In the genomic region with DNA sequence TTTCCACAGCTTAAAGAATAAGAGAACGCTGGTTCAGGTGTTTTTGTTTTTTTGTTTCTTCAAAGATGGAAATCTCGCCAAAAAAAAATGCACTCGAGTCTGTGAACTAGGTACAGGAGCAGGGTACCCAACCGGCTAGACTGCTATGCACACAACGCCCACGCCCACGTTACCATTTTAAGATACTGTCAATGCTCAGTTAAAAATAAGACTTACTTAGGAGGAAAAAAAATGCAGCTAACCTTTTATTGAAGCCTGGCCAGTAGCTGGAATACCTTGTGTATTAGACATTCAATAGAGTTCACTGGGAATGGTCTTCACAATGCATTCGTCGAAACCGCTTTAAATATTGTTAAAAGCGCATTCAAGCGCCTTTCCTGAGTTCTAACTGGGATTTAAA, we compare ENCODE assay signal across 8 mouse cellular contexts. TPM values are rescaled to one million over a fixed set of nuclear protein-coding genes. Genes with fewer than 3 reads are reported as not detected.
DNase-seq lines count a peak whose midpoint lies in the region; ATAC-seq lines count a peak whose summit lies in the region.

No protein-coding gene starts in this region.

- no peak for ATAC-seq in liver, embryonic 11.5 days (replicated peaks; ENCODE audit: low FRiP score)
- no peak for ATAC-seq in megakaryocyte-erythroid progenitor cell, adult 5-6 weeks (replicated peaks; ENCODE audit: low FRiP score, low TSS enrichment, poor library complexity, severe bottlenecking)

- H3K27ac ChIP-seq in liver, embryonic 11.5 days (ENCODE audit: low read depth, low read length), result no peak overlapping the region
- H3K27ac ChIP-seq in forebrain, embryonic 10.5 days, result peak overlapping the region; percentile 99

- peak overlapping the region; percentile 59; the same call in 1 of the 2 replicates for H3K4me3 ChIP-seq in liver, embryonic 11.5 days (ENCODE audit: low read depth, low read length)
- peak overlapping the region; percentile 89 for H3K4me3 ChIP-seq in forebrain, embryonic 10.5 days

- H3K4me1 ChIP-seq in liver, embryonic 11.5 days (replicated peaks; ENCODE audit: control insufficient read depth, insufficient read depth, low read length), result no peaks in the 10 kb centered on the region
- H3K4me1 ChIP-seq in forebrain, embryonic 10.5 days, result peaks cover 25% of the 10 kb centered on the region

- no peaks in the 10 kb centered on the region for H3K36me3 ChIP-seq in liver, embryonic 11.5 days (ENCODE audit: control insufficient read depth, insufficient read depth, low read length)
- H3K36me3 ChIP-seq in forebrain, embryonic 10.5 days (replicated peaks), result peaks cover 69% of the 10 kb centered on the region

- DNase-seq in liver, embryonic 11.5 days (ENCODE audit: low spot score), result no peak
- no peak for DNase-seq in liver
- DNase-seq in forebrain, embryonic 10.5 days (ENCODE audit: extremely low spot score, low spot score), result no peak
- DNase-seq in left cerebral cortex, adult 9 months (ENCODE audit: low spot score in 2 of 2), result peak; percentile 7 to 41
- DNase-seq in right cerebral cortex, adult 2 months (ENCODE audit: low spot score in 2 of 2), result peak; percentile 41 to 49
- no peak for DNase-seq in testis, postnatal 10 days (ENCODE audit: low spot score)
- no peak for DNase-seq in cerebellum, adult 11-12 months

- 16% methylated on average over 12 of the region's 12 CpGs for WGBS in liver, embryonic 11.5 days
- WGBS in forebrain, embryonic 10.5 days, result 2% methylated on average over 12 of the region's 12 CpGs

- H3K4me2 ChIP-seq in liver, embryonic 11.5 days, result peak overlapping the region; percentile 67

- no peak overlapping the region for H3K9ac ChIP-seq in liver, embryonic 11.5 days (ENCODE audit: low read depth, low read length)

- H3K27me3 ChIP-seq in liver, embryonic 11.5 days (replicated peaks; ENCODE audit: control insufficient read depth, insufficient read depth, low read length), result peaks cover 48% of the 10 kb centered on the region
- no peaks in the 10 kb centered on the region for H3K27me3 ChIP-seq in forebrain, embryonic 10.5 days (ENCODE audit: poor library complexity, severe bottlenecking)

- H3K9me3 ChIP-seq in liver, embryonic 11.5 days (ENCODE audit: control insufficient read depth, low read length), result no peaks in the 10 kb centered on the region
- no peaks in the 10 kb centered on the region for H3K9me3 ChIP-seq in forebrain, embryonic 10.5 days

RNA-seq across cellular contexts. Expression of a gene that starts 4.3 kb away (rescaled TPM):
- polyA plus RNA-seq in liver, embryonic 11.5 days (2014; fragmentation: Nextera tagmentation; extraction: Ambion mirVana), result 32.2 and 32.4 TPM in 2 replicates
- 256 and 262 TPM in 2 replicates for polyA plus RNA-seq in forebrain, embryonic 10.5 days (2016; fragmentation: Nextera tagmentation; extraction: Ambion mirVana)
- total RNA-seq in megakaryocyte-erythroid progenitor cell, adult 5-6 weeks (2014; fragmentation: Nextera tagmentation), result not detected in 2 replicates
- not detected in 2 replicates for total RNA-seq in megakaryocyte-erythroid progenitor cell, adult 5-6 weeks (2017)

Comparison
In these comparisons a context has a peak if more than half of its experiments do, and no peak if none do; other contexts are left out.
1. DNase-seq: peak in left cerebral cortex, adult 9 months (2 of 2) and right cerebral cortex, adult 2 months (2 of 2); none in liver, embryonic 11.5 days (single experiment), liver (single experiment), forebrain, embryonic 10.5 days (single experiment), testis, postnatal 10 days (single experiment) and cerebellum, adult 11-12 months (single experiment).